Mouse (Mus musculus) embryonic facial prominence, embryonic 10.5 days (tissue): ENCODE results near the gene Cfap61. TPM values are rescaled to one million over a fixed set of nuclear protein-coding genes. Genes with fewer than 3 reads are reported as not detected.
A peak's percentile ranks its signal among the peaks of the same experiment; 100 is the strongest.

Experiments used
- DNase-seq: peaks from one replicate; pipeline ENCODE4 v3.0.0-alpha.2; 2017; ENCODE audit warnings: low spot score
- H3K27ac ChIP-seq: fragments of 300-500 bp; sonication (generic); replicated peaks from 2 replicates; pipeline ENCODE4 v1.5.1; 2016; ENCODE audit warnings: mild to moderate bottlenecking
- H3K27me3 ChIP-seq: fragments of 300-500 bp; sonication (generic); replicated peaks from 2 replicates; pipeline ENCODE4 v1.6.1; 2016; ENCODE audit warnings: low read depth, mild to moderate bottlenecking; ENCODE audit not compliant: poor library complexity, severe bottlenecking
- H3K36me3 ChIP-seq: fragments of 300-500 bp; sonication (generic); replicated peaks from 2 replicates; pipeline ENCODE4 v1.6.1; 2016; ENCODE audit warnings: mild to moderate bottlenecking, moderate library complexity
- H3K4me1 ChIP-seq: fragments of 300-500 bp; sonication (generic); 2 replicates; pipeline ENCODE4 v1.6.1; 2016
- H3K4me3 ChIP-seq: fragments of 300-500 bp; sonication (generic); 2 replicates; pipeline ENCODE4 v1.5.1; 2016; ENCODE audit warnings: mild to moderate bottlenecking, moderate library complexity
- H3K9me3 ChIP-seq: fragments of 300-500 bp; sonication (generic); 2 replicates; pipeline ENCODE4 v1.6.1; 2016; ENCODE audit warnings: mild to moderate bottlenecking
- WGBS: fragments of 180-500 bp; shearing (Covaris S2); methylation state at CpG from one replicate; pipeline ENCODE4 v1.1.7; 2016; 5-methylcytosine and 5-hydroxymethylcytosine counted together
- polyA plus RNA-seq: library from polyadenylated mRNA; unstranded; fragments of >200 nt; fragmentation: Nextera tagmentation; extraction: Ambion mirVana; gene quantifications from 2 replicates; pipeline ENCODE4 v1.2.1, GENCODE M21; 2016

The Cfap61 gene
- polyA plus RNA-seq, 1 experiment from 2014 or later = 0.93 TPM

DNA sequence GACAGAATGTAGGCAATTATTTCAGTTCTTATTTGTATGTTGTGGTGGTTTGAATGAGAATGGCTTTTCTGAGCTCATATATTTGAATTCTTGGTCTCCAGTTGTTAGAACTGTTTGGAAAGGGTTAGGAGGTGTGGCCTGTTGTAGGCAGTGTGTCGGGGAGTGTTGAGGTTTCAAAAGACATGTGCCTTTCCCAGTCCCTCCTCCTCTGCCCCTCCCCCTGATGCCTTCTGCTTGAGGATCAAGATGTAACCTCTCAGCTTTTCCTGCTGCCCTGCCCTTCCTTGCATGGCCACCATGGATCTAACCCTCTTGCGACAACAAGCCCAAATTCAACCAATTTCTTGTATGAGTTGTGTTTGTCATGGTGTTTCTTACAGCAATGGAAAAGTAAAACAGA is 53.2 kb downstream of the Cfap61 start:
- H3K4me3 ChIP-seq = no peak overlapping the region
- H3K4me1 ChIP-seq = peaks cover under 1% of the 10 kb centered on the region; the same call in 1 of the 2 replicates
- H3K27me3 ChIP-seq = no peaks in the 10 kb centered on the region
- H3K27ac ChIP-seq = no peak overlapping the region
- 81% methylated on average over 2 of the region's 2 CpGs for WGBS
- DNase-seq = no peak
- no peaks in the 10 kb centered on the region for H3K36me3 ChIP-seq
- no peaks in the 10 kb centered on the region for H3K9me3 ChIP-seq

DNA sequence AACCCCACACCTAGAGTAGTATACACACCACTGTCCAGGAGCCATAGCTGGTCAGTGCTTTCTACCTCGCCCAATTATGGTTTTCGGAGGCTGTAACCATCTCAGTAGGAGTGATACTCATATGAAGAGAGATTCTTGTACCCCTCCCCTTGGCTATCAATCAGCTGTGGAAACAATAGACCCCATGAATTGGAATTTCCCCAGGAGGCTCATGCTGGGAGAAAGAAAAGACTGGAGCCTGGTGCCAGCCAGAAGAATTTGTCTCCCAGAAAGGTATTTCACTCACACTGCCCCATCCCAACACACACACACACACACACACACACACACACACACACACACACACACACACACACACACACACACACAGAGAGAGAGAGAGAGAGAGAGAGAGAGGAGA is 55.9 kb downstream of the Cfap61 start:
- no peak overlapping the region for H3K27ac ChIP-seq
- no peaks in the 10 kb centered on the region for H3K27me3 ChIP-seq
- no peaks in the 10 kb centered on the region for H3K9me3 ChIP-seq
- no peak overlapping the region for H3K4me3 ChIP-seq
- 69% methylated on average over 2 of the region's 2 CpGs for WGBS
- no peak for DNase-seq
- H3K4me1 ChIP-seq = no peaks in the 10 kb centered on the region
- no peaks in the 10 kb centered on the region for H3K36me3 ChIP-seq

DNA sequence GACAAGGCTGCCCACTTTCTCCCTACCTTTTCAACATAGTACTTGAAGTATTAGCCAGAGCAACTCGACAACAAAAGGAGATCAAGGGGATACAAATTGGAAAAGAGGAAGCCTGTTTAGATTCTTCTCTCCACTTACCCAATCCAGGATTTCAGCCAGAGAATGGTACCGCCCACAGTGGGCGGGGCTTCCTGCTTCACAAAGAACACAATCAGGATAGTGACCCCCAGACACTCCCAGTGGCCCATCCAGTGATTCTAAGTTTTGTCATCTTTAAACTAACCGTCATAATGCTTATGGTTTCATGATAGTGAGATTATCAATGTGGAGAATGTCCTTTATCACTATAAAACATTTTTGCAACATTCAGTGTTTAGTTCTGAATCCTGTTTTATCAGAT is 61.9 kb downstream of the Cfap61 start:
- Histone ChIP-seq H3K36me3 (no peaks in the 10 kb centered on the region), H3K4me1 (no peaks in the 10 kb centered on the region), H3K27me3 (no peaks in the 10 kb centered on the region), H3K4me3 (no peak overlapping the region), H3K9me3 (no peaks in the 10 kb centered on the region), H3K27ac (no peak overlapping the region)
- WGBS = 67% methylated on average over 4 of the region's 4 CpGs
- no peak for DNase-seq

DNA sequence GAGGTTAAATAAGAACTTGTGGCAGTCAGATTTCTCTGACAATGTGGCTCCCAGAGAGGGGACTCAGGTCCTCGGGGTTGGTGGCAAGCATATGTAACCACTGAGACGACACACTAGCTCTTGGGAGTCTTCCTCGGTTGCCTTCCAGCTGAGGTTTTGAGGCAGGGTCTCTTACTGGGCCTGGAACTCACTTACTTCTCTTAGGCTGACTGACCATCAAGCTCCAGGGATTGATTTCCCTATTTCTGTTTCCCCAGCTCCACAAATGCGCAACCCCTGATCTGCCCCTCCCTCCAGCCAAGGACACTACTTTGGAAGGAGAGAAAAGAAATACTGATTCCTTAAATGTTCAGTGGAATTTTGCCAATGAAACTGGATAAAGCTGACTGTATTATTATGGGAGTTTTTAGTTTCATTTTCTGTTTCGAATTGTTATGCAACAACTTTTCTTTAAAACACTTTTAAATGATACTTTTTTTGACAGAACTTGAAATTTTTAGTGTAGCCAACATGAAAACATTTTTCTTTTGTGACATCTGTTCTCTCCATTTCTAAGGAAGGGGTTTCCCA is 63.5 kb downstream of the Cfap61 start:
- DNase-seq = no peak
- H3K36me3 ChIP-seq = no peaks in the 10 kb centered on the region
- 85% methylated on average over 5 of the region's 5 CpGs for WGBS
- H3K9me3 ChIP-seq = no peaks in the 10 kb centered on the region
- H3K4me3 ChIP-seq = no peak overlapping the region
- no peaks in the 10 kb centered on the region for H3K4me1 ChIP-seq
- no peaks in the 10 kb centered on the region for H3K27me3 ChIP-seq
- no peak overlapping the region for H3K27ac ChIP-seq

DNA sequence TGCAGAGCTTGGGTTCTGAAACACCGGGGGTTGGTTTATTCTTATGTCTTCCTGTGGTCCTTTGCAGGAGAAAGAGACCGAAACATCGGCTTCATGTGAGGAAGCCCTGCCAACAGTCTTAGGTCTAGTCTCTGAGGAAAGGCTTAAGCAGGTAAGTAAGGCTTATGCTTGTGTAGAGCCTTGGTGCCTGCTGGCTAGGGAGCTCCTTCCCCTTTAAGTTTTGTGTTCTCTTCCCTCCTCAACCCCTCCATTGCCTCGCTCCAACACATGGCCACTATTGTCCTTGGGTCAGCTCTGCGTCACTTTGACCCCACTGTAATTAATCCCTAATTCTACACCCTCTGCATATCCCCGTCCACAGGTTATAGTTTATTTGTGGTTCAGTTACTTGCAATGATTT is 74.2 kb downstream of the Cfap61 start:
- no peak for DNase-seq
- Histone ChIP-seq H3K9me3 (no peaks in the 10 kb centered on the region), H3K4me3 (no peak overlapping the region), H3K4me1 (peaks cover 16% of the 10 kb centered on the region), H3K36me3 (no peaks in the 10 kb centered on the region), H3K27ac (no peak overlapping the region), H3K27me3 (no peaks in the 10 kb centered on the region)
- 74% methylated on average over 6 of the region's 6 CpGs for WGBS

DNA sequence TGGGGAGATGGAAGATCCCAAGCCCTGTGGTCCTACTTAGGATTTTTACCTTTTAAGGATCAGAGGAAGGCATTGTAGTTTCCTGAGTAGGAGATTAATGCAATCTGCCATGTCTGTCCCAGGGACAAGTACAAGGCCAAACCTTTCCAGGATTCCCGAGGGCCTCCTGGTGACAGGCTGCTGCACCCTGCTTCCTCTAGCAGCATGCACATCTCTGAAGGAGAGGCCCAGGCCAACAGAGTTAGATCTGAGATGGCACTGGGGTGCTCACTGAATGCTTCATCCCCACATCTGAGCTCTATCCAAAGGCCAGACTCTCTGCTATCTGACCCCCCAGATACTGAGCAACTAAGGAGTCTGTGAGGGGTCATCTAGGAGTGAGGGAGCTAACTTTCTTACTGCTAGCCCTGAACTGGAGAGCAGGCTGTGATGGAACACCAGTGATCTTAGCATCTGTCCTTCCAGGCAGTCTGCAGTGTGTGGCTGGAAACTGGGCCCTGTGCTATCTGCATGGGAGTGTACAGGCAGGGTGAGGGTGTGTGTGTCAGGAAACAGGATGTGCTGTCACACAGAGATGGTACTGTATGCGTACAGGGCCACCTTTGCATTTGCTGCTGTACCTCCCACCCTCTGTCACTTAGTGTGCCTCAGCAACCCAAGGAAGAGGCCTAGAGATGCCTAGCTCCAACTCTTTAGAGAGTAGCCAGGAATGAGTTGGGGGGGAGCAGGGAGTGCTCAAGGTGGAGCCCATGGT is 75.2 kb downstream of the Cfap61 start:
- Histone ChIP-seq H3K27ac (no peak overlapping the region), H3K4me3 (no peak overlapping the region), H3K36me3 (no peaks in the 10 kb centered on the region), H3K27me3 (no peaks in the 10 kb centered on the region), H3K4me1 (peaks cover 16% of the 10 kb centered on the region), H3K9me3 (no peaks in the 10 kb centered on the region)
- DNase-seq = no peak
- 75% methylated on average over 2 of the region's 2 CpGs for WGBS

DNA sequence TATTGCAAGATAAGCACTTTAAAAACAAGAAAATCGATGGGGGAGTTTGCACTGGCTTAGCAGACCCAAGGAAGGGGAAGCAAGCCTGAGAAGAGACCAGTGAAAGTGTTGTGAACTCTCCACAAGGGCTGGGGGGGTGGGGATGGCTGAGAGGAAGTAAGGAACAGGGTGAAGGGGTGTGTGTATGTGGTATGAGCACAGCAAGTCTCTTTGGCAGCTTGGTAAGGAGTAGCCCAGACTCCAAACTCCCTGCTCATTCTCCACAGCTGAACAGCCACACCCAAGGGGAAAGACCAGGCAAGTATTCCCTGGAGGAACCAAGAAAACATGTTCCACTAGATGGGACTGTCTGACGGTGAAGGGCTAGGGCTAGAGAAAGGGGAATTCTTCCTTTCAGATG is 76.2 kb downstream of the Cfap61 start:
- WGBS = 42% methylated on average over 2 of the region's 2 CpGs
- H3K9me3 ChIP-seq = no peaks in the 10 kb centered on the region
- H3K4me3 ChIP-seq = no peak overlapping the region
- DNase-seq = no peak
- H3K4me1 ChIP-seq = peaks cover 23% of the 10 kb centered on the region
- H3K36me3 ChIP-seq = no peaks in the 10 kb centered on the region
- no peak overlapping the region for H3K27ac ChIP-seq
- no peaks in the 10 kb centered on the region for H3K27me3 ChIP-seq

DNA sequence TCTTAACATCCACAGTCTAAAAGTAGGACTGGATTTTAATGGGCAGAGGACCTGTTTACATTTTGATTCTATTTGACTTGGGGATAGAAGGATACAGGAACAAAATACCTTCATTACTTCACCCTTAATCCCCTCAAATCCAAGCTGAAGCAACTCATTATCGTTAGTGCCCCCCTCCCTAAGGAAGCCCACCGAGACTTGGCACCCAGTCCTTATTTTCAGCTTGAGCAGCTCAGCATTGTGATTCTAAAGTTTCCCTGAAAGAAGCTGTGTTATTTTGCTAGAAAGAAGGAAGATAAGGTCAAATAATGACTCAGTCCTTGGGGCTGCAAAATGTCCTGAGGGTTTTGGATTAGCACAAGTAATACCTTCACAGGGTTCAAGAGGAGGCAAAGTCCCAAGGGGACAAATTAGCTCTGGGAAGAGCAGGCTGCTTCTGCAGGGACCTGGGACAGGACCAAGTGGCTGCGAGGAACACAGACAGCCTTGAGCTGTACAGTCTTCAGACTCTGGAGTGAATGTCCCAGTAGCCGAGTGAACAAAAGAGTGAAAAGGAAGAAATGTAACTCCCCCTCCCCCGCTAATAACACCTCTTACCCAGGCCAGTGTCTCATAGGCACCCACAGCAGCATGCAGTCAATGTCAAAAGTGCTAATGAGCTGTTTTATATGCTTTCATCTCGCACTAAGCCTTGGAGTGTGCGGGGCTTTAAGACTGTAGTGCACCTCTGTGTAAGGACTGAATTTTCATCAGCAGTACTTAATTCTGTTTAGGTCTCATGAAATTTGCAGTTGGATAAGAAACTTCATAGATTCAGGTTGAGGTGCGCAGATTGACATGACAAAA is 81.0 kb downstream of the Cfap61 start:
- no peak overlapping the region for H3K27ac ChIP-seq
- WGBS = 53% methylated on average over 8 of the region's 8 CpGs

DNA sequence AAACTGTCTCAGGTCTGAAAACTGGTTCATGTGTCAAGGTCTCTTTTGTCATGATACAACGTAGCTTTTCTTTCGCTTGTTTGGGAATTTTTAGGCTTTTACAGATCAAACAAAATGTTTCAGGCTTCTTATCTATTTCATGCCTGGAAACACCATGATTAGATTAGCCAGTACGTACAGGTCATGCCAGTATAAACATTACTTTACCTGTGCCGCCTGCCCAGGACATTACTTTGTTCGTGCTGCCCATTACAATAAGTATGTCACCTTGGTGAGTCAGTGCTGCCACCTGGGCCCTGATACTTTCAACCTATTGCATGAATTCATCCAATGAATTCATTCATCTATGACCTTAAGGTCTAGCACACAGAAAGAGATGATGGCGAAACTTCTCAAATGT is 88.3 kb downstream of the Cfap61 start:
- no peaks in the 10 kb centered on the region for H3K27me3 ChIP-seq
- H3K4me3 ChIP-seq = no peak overlapping the region
- 93% methylated on average over 6 of the region's 6 CpGs for WGBS
- no peaks in the 10 kb centered on the region for H3K36me3 ChIP-seq
- H3K4me1 ChIP-seq = no peaks in the 10 kb centered on the region
- no peak for DNase-seq
- H3K9me3 ChIP-seq = no peaks in the 10 kb centered on the region
- no peak overlapping the region for H3K27ac ChIP-seq

More for the DNA sequence above, 81.0 kb downstream of the Cfap61 start:
- H3K4me3 ChIP-seq = no peak overlapping the region
- DNase-seq = no peak
- no peaks in the 10 kb centered on the region for H3K9me3 ChIP-seq
- peaks cover 14% of the 10 kb centered on the region for H3K4me1 ChIP-seq
- no peaks in the 10 kb centered on the region for H3K36me3 ChIP-seq
- no peaks in the 10 kb centered on the region for H3K27me3 ChIP-seq

DNA sequence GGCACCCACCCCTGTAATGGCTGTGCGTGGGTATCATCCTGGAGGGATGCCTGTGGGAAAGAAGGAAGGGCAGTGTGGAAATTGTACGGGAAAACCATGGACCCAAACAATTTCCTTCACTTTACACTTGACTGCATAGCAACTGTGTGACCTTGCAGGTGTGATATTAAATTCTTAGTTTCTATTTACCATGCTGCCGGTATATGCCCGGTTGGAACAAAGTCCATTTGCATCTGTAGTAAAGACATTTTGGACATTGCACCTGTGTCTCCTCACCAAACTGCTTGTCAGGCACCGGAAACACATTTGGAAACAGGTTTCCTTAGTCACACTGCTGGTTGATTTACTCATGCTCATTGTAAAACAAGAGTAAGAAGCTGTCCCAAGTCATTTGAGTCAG is 109.1 kb downstream of the Cfap61 start:
- no peak overlapping the region for H3K4me3 ChIP-seq
- H3K36me3 ChIP-seq = no peaks in the 10 kb centered on the region
- 91% methylated on average over 5 of the region's 5 CpGs for WGBS
- peaks cover 15% of the 10 kb centered on the region for H3K4me1 ChIP-seq
- no peaks in the 10 kb centered on the region for H3K9me3 ChIP-seq
- H3K27me3 ChIP-seq = 0 out of 2 replicates have a peak, but pooled peaks cover 4% of the 10 kb centered on the region
- H3K27ac ChIP-seq = no peak overlapping the region
- DNase-seq = no peak

DNA sequence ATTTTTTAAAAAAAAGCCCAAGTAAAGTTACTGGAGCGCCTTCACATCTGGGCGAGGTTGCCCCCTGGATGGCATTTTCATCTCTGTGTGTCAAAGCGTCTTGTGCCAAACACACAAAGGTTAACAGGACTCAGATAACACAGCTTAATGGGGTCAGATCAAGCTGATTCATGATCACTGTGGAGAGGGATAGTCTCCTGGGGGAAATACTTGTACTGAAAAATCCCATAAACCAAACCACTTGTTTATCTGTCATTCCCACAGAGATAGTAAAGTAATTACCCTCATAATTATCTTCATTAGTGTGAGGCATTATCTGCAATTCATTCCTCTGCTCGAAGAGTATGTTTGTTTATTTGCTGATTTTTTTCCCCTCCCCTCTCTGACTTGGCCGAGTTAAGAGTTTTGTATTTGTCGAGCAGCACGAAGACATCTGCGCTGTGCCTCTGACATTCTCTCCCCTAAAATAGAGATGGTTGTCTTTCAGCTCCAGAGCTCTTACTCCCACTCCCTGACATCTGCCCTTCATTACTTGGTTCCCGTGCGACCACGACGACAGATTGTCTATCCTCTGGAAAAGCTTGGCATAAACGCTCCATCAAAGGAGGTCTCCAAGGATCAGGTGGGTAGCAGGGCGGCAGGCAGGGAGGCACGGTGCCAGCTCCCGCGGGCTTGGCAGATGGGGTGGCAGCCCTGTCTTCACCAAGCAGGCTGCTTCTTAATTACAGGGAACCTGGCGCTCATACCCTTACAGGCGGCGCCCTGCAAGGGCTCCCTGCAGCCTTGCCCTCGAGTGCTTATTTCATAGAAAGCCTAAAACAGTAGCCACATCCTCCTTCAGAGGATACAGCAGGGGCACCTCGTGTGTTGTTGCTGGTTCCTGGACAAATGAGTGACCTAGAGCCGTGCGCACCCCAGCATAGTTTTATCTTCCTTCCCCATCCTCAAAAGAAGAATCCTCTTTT is 110.6 kb downstream of the Cfap61 start:
- H3K27ac ChIP-seq = 0 out of 2 replicates have a peak overlapping the region, but pooled peaks have one; percentile 35
- 50% methylated on average over 24 of the region's 24 CpGs for WGBS
- 0 out of 2 replicates have a peak, but pooled peaks cover 4% of the 10 kb centered on the region for H3K27me3 ChIP-seq
- DNase-seq = no peak
- no peaks in the 10 kb centered on the region for H3K36me3 ChIP-seq
- peaks cover 19% of the 10 kb centered on the region for H3K4me1 ChIP-seq
- no peaks in the 10 kb centered on the region for H3K9me3 ChIP-seq
- no peak overlapping the region for H3K4me3 ChIP-seq

DNA sequence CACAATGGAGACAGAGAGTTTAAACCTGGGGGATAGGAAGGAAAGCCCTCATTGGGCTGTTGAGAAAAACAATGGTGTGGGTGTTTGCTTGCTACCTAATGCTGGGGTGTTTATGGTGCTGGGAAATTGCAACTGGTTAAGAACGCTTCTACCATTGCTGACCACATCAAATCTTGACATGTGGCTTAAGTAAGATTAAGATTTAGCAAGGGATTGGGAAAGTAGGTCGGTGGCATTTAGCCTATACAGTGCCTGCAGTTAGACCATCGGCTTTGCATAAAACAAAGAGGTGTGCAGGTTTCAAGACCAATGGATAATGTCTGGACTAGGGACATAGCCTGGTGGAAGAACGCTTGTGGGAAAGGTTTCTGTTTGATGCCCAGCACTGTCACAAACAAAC is 113.1 kb downstream of the Cfap61 start:
- Histone ChIP-seq H3K4me1 (peaks cover 19% of the 10 kb centered on the region), H3K27ac (no peak overlapping the region), H3K36me3 (no peaks in the 10 kb centered on the region), H3K4me3 (no peak overlapping the region), H3K9me3 (no peaks in the 10 kb centered on the region), H3K27me3 (0 out of 2 replicates have a peak, but pooled peaks cover 4% of the 10 kb centered on the region)
- WGBS = 83% methylated on average over 4 of the region's 4 CpGs
- DNase-seq = no peak
